Mouse (Mus musculus) testis, adult 2 months (tissue): Measurements from ENCODE around the gene Cbs.

Experiments
- CTCF ChIP-seq: fragments of 200-500 bp; IDR thresholded peaks from 2 replicates; pipeline ENCODE4 v1.5.1; 2012; ENCODE audit warnings: low read depth, mild to moderate bottlenecking, inconsistent platforms, low read length, moderate library complexity; ENCODE audit not compliant: control insufficient read depth, insufficient read depth, insufficient replicate concordance
- POLR2A ChIP-seq: fragments of 200-500 bp; IDR thresholded peaks from 2 replicates; pipeline ENCODE4 v1.6.1; 2012; ENCODE audit warnings: low read depth, mild to moderate bottlenecking, inconsistent platforms, low read length, moderate library complexity; ENCODE audit not compliant: control insufficient read depth

GRCm38 (mm10) chr17:31559021-31559789 is 77.8 kb downstream of the Cbs start:
- TF ChIP-seq CTCF: no peak
- TF ChIP-seq POLR2A: no peak
